Mouse (Mus musculus) heart, adult 2 months (tissue): ENCODE measurements around the gene Iqca. TPM values are rescaled to one million over a fixed set of nuclear protein-coding genes. Genes with fewer than 3 reads are reported as not detected.

Experiments
- DNase-seq, 2 experiments: peaks; one replicate each; pipeline ENCODE4 v3.0.0; 2021
- H3K27ac ChIP-seq: fragments of 200-600 bp; 2 replicates; pipeline ENCODE4 v1.8.1; 2022
- H3K27me3 ChIP-seq: fragments of 200-500 bp; 2 replicates; pipeline ENCODE4 v1.6.1; 2012; ENCODE audit warnings: mild to moderate bottlenecking, low read length, inconsistent platforms, mixed read lengths; ENCODE audit not compliant: control insufficient read depth, insufficient read depth
- H3K36me3 ChIP-seq: fragments of 200-500 bp; 2 replicates; pipeline ENCODE4 v1.6.1; 2012; ENCODE audit warnings: low read length, inconsistent platforms; ENCODE audit not compliant: control insufficient read depth, insufficient read depth
- H3K4me1 ChIP-seq: fragments of 200-500 bp; 2 replicates; pipeline ENCODE4 v1.6.1; 2011; ENCODE audit warnings: low read length; ENCODE audit not compliant: control insufficient read depth, insufficient read depth
- H3K4me3 ChIP-seq: fragments of 200-600 bp; 2 replicates; pipeline ENCODE4 v1.8.1; 2022
- H3K79me2 ChIP-seq: fragments of 200-500 bp; replicated peaks from 2 replicates; pipeline ENCODE4 v1.6.1; 2012; ENCODE audit warnings: mild to moderate bottlenecking, inconsistent platforms, low read length, moderate library complexity, mixed read lengths; ENCODE audit not compliant: control insufficient read depth, insufficient read depth
- H3K9ac ChIP-seq: fragments of 200-500 bp; 2 replicates; pipeline ENCODE4 v1.6.1; 2012; ENCODE audit warnings: low read depth, mild to moderate bottlenecking, control low read depth, inconsistent platforms, low read length, mixed read lengths
- CTCF ChIP-seq: fragments of 200-600 bp; IDR thresholded peaks from 2 replicates; pipeline ENCODE4 v1.8.1; 2022; ENCODE audit warnings: antibody characterized with exemption, mild to moderate bottlenecking, moderate library complexity
- EP300 ChIP-seq: fragments of 200-500 bp; IDR thresholded peaks from 2 replicates; pipeline ENCODE4 v1.6.1; 2011; ENCODE audit warnings: low read depth, low read length, control low read depth; ENCODE audit not compliant: insufficient read depth
- POLR2A ChIP-seq: fragments of 200-500 bp; IDR thresholded peaks from 2 replicates; pipeline ENCODE4 v1.6.1; 2011; ENCODE audit warnings: mild to moderate bottlenecking, low read depth, low read length, control low read depth; ENCODE audit not compliant: insufficient read depth
- WGBS: fragments of 180-500 bp; shearing (Covaris S2); methylation state at CpG from one replicate; pipeline ENCODE4 v1.1.7; 2018; 5-methylcytosine and 5-hydroxymethylcytosine counted together
- intact Hi-C: fragments of 180-260 bp; cut with DNase I; formaldehyde crosslinking; loops from one replicate; pipeline ENCODE4 v1.15.1; 2025
- polyA plus RNA-seq: library from polyadenylated mRNA; depleted of rRNA; stranded (reverse); fragments of >200 nt; gene quantifications from 2 replicates; pipeline ENCODE4 v1.2.3, GENCODE M21; 2012
- total RNA-seq, 2 experiments: library from RNA; stranded (reverse); gene quantifications; 2 replicates each; pipeline ENCODE4 v1.2.3; 2021

The Iqca gene
- total and polyA plus RNA-seq, 3 experiments, result 0.43 TPM; not detected in 2

GRCm38 (mm10) chr1:90012850-90013249 lies 140.4 kb downstream of the Iqca start:
- no peaks in the 10 kb centered on the region for H3K36me3 ChIP-seq
- 68% methylated on average over 7 of the region's 7 CpGs for WGBS
- no peaks in the 10 kb centered on the region for H3K79me2 ChIP-seq
- TF ChIP-seq CTCF (peak; percentile 40), POLR2A (no peak)
- intact Hi-C loops, result no loop called here
- DNase-seq, result no peak
- H3K9ac ChIP-seq, result no peak overlapping the region
- no peak overlapping the region for H3K4me3 ChIP-seq
- H3K27me3 ChIP-seq, result no peaks in the 10 kb centered on the region
- peaks cover 2% of the 10 kb centered on the region; the same call in 1 of the 2 replicates for H3K4me1 ChIP-seq
- H3K27ac ChIP-seq, result no peak overlapping the region

GRCm38 (mm10) chr1:90012168-90012567 lies 141.0 kb downstream of the Iqca start:
- TF ChIP-seq EP300 (no peak), CTCF (no peak), POLR2A (no peak)
- 76% methylated on average over 3 of the region's 3 CpGs for WGBS
- Histone ChIP-seq H3K4me3 (no peak overlapping the region), H3K9ac (no peak overlapping the region), H3K27ac (no peak overlapping the region), H3K79me2 (no peaks in the 10 kb centered on the region), H3K36me3 (no peaks in the 10 kb centered on the region), H3K27me3 (no peaks in the 10 kb centered on the region), H3K4me1 (0 out of 2 replicates have a peak, but pooled peaks cover 1% of the 10 kb centered on the region)
- no peak for DNase-seq
- intact Hi-C loops, result no loop called here

GRCm38 (mm10) chr1:90010077-90010476 lies 143.1 kb downstream of the Iqca start:
- Histone ChIP-seq H3K4me1 (peaks cover 1% of the 10 kb centered on the region; the same call in 1 of the 2 replicates), H3K36me3 (no peaks in the 10 kb centered on the region), H3K4me3 (no peak overlapping the region), H3K27ac (no peak overlapping the region), H3K9ac (no peak overlapping the region), H3K27me3 (no peaks in the 10 kb centered on the region), H3K79me2 (no peaks in the 10 kb centered on the region)
- WGBS, result 74% methylated on average over 1 of the region's 1 CpGs
- intact Hi-C loops, result no loop called here
- no peak for DNase-seq
- TF ChIP-seq POLR2A (no peak), EP300 (no peak), CTCF (no peak)

GRCm38 (mm10) chr1:90009188-90009587 lies 144.0 kb downstream of the Iqca start:
- WGBS, result 80% methylated on average over 3 of the region's 3 CpGs
- TF ChIP-seq CTCF (no peak), EP300 (no peak), POLR2A (no peak)
- intact Hi-C loops, result no loop called here
- Histone ChIP-seq H3K27ac (no peak overlapping the region), H3K27me3 (no peaks in the 10 kb centered on the region), H3K4me1 (no peaks in the 10 kb centered on the region; the same call in 1 of the 2 replicates), H3K79me2 (no peaks in the 10 kb centered on the region), H3K36me3 (no peaks in the 10 kb centered on the region), H3K9ac (no peak overlapping the region), H3K4me3 (no peak overlapping the region)
- no peak for DNase-seq

GRCm38 (mm10) chr1:90006666-90007065 lies 146.5 kb downstream of the Iqca start:
- no peak for DNase-seq
- no peak overlapping the region for H3K27ac ChIP-seq
- H3K4me1 ChIP-seq, result no peaks in the 10 kb centered on the region; the same call in 1 of the 2 replicates
- WGBS, result 76% methylated on average over 14 of the region's 14 CpGs
- no peaks in the 10 kb centered on the region for H3K36me3 ChIP-seq
- no peak for TF ChIP-seq POLR2A
- no peak for TF ChIP-seq CTCF
- no peak for TF ChIP-seq EP300
- no peaks in the 10 kb centered on the region for H3K27me3 ChIP-seq
- no peak overlapping the region for H3K4me3 ChIP-seq
- H3K9ac ChIP-seq, result no peak overlapping the region
- intact Hi-C loops, result no loop called here
- H3K79me2 ChIP-seq, result no peaks in the 10 kb centered on the region

GRCm38 (mm10) chr1:90000981-90001380 lies 152.2 kb downstream of the Iqca start:
- no peak overlapping the region for H3K4me3 ChIP-seq
- H3K27ac ChIP-seq, result peak overlapping the region; percentile 93
- no peaks in the 10 kb centered on the region for H3K27me3 ChIP-seq
- TF ChIP-seq EP300, result no peak
- no peak for TF ChIP-seq POLR2A
- TF ChIP-seq CTCF, result no peak
- H3K4me1 ChIP-seq, result peaks cover 13% of the 10 kb centered on the region; the same call in 1 of the 2 replicates
- peaks cover 2% of the 10 kb centered on the region; the same call in 1 of the 2 replicates for H3K36me3 ChIP-seq
- 35% methylated on average over 5 of the region's 5 CpGs for WGBS
- intact Hi-C loops, result no loop called here
- no peaks in the 10 kb centered on the region for H3K79me2 ChIP-seq
- DNase-seq, result no peak
- H3K9ac ChIP-seq, result no peak overlapping the region
